Mouse (Mus musculus): ENCODE data around the gene Gm20388. TPM values are rescaled to one million over a fixed set of nuclear protein-coding genes. Genes with fewer than 3 reads are reported as not detected.

Gm20388 gene
- total and polyA plus RNA-seq, 3 experiments: 0.02 to 0.05 TPM; not detected in 1

GRCm38 (mm10) chr8:122488387-122488786, 2577.7 kb downstream of the Gm20388 start:
- Histone ChIP-seq H3K27me3 (ENCODE audit: insufficient read depth, low read length) (no peaks in the 10 kb centered on the region), H3K9me3 (replicated peaks) (peaks cover 9% of the 10 kb centered on the region), H3K4me1 (ENCODE audit: insufficient read depth, low read depth, low read length) (peaks cover 27% of the 10 kb centered on the region), H3K36me3 (replicated peaks) (peaks cover 100% of the 10 kb centered on the region), H3K4me3 (ENCODE audit: low read depth, low read length) (no peak overlapping the region)
- ATAC-seq (ENCODE audit: extremely low read depth, insufficient number of reproducible peaks, low FRiP score, poor library complexity, severe bottlenecking): no peak
- no peak for DNase-seq (ENCODE audit: low spot score)
- TF ChIP-seq TAL1 (conservative IDR thresholded peaks at IDR 0.05; ENCODE audit: low read depth, low read length): no peak
- TF ChIP-seq GATA1 (IDR thresholded peaks at IDR 0.05; ENCODE audit: borderline replicate concordance, low read length): no peak
- TF ChIP-seq POLR2AphosphoS5 (IDR thresholded peaks at IDR 0.05; ENCODE audit: insufficient replicate concordance, low read depth, low read length): no peak
- TF ChIP-seq GATA2 (IDR thresholded peaks at IDR 0.05; ENCODE audit: borderline replicate concordance, low read depth, low read length): no peak

- H3K4me1 ChIP-seq (ENCODE audit: insufficient read depth, low read depth, low read length): peaks cover 33% of the 10 kb centered on the region
- TF ChIP-seq POLR2AphosphoS5 (IDR thresholded peaks at IDR 0.05; ENCODE audit: insufficient replicate concordance, low read depth, low read length): no peak
- no peak for TF ChIP-seq GATA1 (IDR thresholded peaks at IDR 0.05; ENCODE audit: borderline replicate concordance, low read length)
- TF ChIP-seq TAL1 (conservative IDR thresholded peaks at IDR 0.05; ENCODE audit: low read depth, low read length): no peak
- TF ChIP-seq GATA2 (IDR thresholded peaks at IDR 0.05; ENCODE audit: borderline replicate concordance, low read depth, low read length): no peak
- no peak for TF ChIP-seq CTCF (IDR thresholded peaks at IDR 0.05; ENCODE audit: low read depth, low read length)
- ATAC-seq (ENCODE audit: extremely low read depth, insufficient number of reproducible peaks, low FRiP score, poor library complexity, severe bottlenecking) (no peak), DNase-seq (ENCODE audit: low spot score) (no peak)
- no peak overlapping the region for H3K4me3 ChIP-seq (ENCODE audit: low read depth, low read length)
- peaks cover 99% of the 10 kb centered on the region for H3K36me3 ChIP-seq (replicated peaks)
- no peaks in the 10 kb centered on the region for H3K9me3 ChIP-seq (replicated peaks)
- H3K27me3 ChIP-seq (ENCODE audit: insufficient read depth, low read length): no peaks in the 10 kb centered on the region; the same call in 1 of the 2 replicates
These were observed 2586.5 kb downstream of the Gm20388 start for GRCm38 (mm10) chr8:122497016-122497734.

GRCm38 (mm10) chr8:122497912-122498311, 2587.3 kb downstream of the Gm20388 start:
- peaks cover 33% of the 10 kb centered on the region for H3K4me1 ChIP-seq (ENCODE audit: insufficient read depth, low read depth, low read length)
- TF ChIP-seq CTCF (IDR thresholded peaks at IDR 0.05; ENCODE audit: low read depth, low read length): peak; percentile 30; the same call in 1 of the 2 replicates
- no peak for TF ChIP-seq TAL1 (conservative IDR thresholded peaks at IDR 0.05; ENCODE audit: low read depth, low read length)
- H3K27me3 ChIP-seq (ENCODE audit: insufficient read depth, low read length): no peaks in the 10 kb centered on the region; the same call in 1 of the 2 replicates
- no peaks in the 10 kb centered on the region for H3K9me3 ChIP-seq (replicated peaks)
- DNase-seq (ENCODE audit: low spot score): no peak
- no peak overlapping the region for H3K4me3 ChIP-seq (ENCODE audit: low read depth, low read length)
- peaks cover 99% of the 10 kb centered on the region for H3K36me3 ChIP-seq (replicated peaks)
- ATAC-seq (ENCODE audit: extremely low read depth, insufficient number of reproducible peaks, low FRiP score, poor library complexity, severe bottlenecking): no peak

- H3K9me3 ChIP-seq (replicated peaks): no peaks in the 10 kb centered on the region
- TF ChIP-seq GATA1 (IDR thresholded peaks at IDR 0.05; ENCODE audit: borderline replicate concordance, low read length) (no peak), CTCF (IDR thresholded peaks at IDR 0.05; ENCODE audit: low read depth, low read length) (peak; percentile 92)
- no peaks in the 10 kb centered on the region; the same call in 1 of the 2 replicates for H3K27me3 ChIP-seq (ENCODE audit: insufficient read depth, low read length)
- peaks cover 93% of the 10 kb centered on the region for H3K36me3 ChIP-seq (replicated peaks)
- peak; percentile 77 for DNase-seq (ENCODE audit: low spot score)
- ATAC-seq (ENCODE audit: extremely low read depth, insufficient number of reproducible peaks, low FRiP score, poor library complexity, severe bottlenecking): peak; percentile 54; the same call in 1 of the 2 replicates
- H3K4me1 ChIP-seq (ENCODE audit: insufficient read depth, low read depth, low read length): peaks cover 43% of the 10 kb centered on the region
- no peak overlapping the region for H3K4me3 ChIP-seq (ENCODE audit: low read depth, low read length)
These were observed 2590.2 kb downstream of the Gm20388 start for GRCm38 (mm10) chr8:122500856-122501255.

GRCm38 (mm10) chr8:122511552-122511951, 2600.9 kb downstream of the Gm20388 start:
- TF ChIP-seq GATA1 (IDR thresholded peaks at IDR 0.05; ENCODE audit: borderline replicate concordance, low read length) (no peak), CTCF (IDR thresholded peaks at IDR 0.05; ENCODE audit: low read depth, low read length) (no peak), TAL1 (conservative IDR thresholded peaks at IDR 0.05; ENCODE audit: low read depth, low read length) (no peak), POLR2AphosphoS5 (IDR thresholded peaks at IDR 0.05; ENCODE audit: insufficient replicate concordance, low read depth, low read length) (no peak), GATA2 (IDR thresholded peaks at IDR 0.05; ENCODE audit: borderline replicate concordance, low read depth, low read length) (no peak)
- Histone ChIP-seq H3K27me3 (ENCODE audit: insufficient read depth, low read length) (no peaks in the 10 kb centered on the region), H3K4me1 (ENCODE audit: insufficient read depth, low read depth, low read length) (peaks cover 74% of the 10 kb centered on the region), H3K9me3 (replicated peaks) (no peaks in the 10 kb centered on the region), H3K36me3 (replicated peaks) (peaks cover 98% of the 10 kb centered on the region), H3K4me3 (ENCODE audit: low read depth, low read length) (no peak overlapping the region)
- no peak for DNase-seq (ENCODE audit: low spot score)
- ATAC-seq (ENCODE audit: extremely low read depth, insufficient number of reproducible peaks, low FRiP score, poor library complexity, severe bottlenecking): no peak

- ATAC-seq (ENCODE audit: extremely low read depth, insufficient number of reproducible peaks, low FRiP score, poor library complexity, severe bottlenecking) (no peak), DNase-seq (ENCODE audit: low spot score) (no peak)
- TF ChIP-seq GATA1 (IDR thresholded peaks at IDR 0.05; ENCODE audit: borderline replicate concordance, low read length): no peak
- TF ChIP-seq CTCF (IDR thresholded peaks at IDR 0.05; ENCODE audit: low read depth, low read length): no peak
- no peak for TF ChIP-seq TAL1 (conservative IDR thresholded peaks at IDR 0.05; ENCODE audit: low read depth, low read length)
- no peak for TF ChIP-seq POLR2AphosphoS5 (IDR thresholded peaks at IDR 0.05; ENCODE audit: insufficient replicate concordance, low read depth, low read length)
- TF ChIP-seq GATA2 (IDR thresholded peaks at IDR 0.05; ENCODE audit: borderline replicate concordance, low read depth, low read length): no peak
- Histone ChIP-seq H3K9me3 (replicated peaks) (no peaks in the 10 kb centered on the region), H3K4me3 (ENCODE audit: low read depth, low read length) (no peak overlapping the region), H3K27me3 (ENCODE audit: insufficient read depth, low read length) (no peaks in the 10 kb centered on the region), H3K4me1 (ENCODE audit: insufficient read depth, low read depth, low read length) (peaks cover 81% of the 10 kb centered on the region), H3K36me3 (replicated peaks) (peaks cover 99% of the 10 kb centered on the region)
These were observed 2601.8 kb downstream of the Gm20388 start for GRCm38 (mm10) chr8:122512392-122512791.

Measured in G1E (cell line).